Mouse (Mus musculus): ENCODE measurements around the gene Clptm1.

- TF ChIP-seq CTCF (IDR thresholded peaks at IDR 0.05) (peak; percentile 18), EP300 (IDR thresholded peaks at IDR 0.05) (no peak)
Measured at GRCm38 (mm10) chr7:19609641-19610332, 55.0 kb downstream of the Clptm1 start.

All from lung, postnatal 0 days (tissue).